Mouse (Mus musculus): ENCODE data around the gene Dnajb3.
"Not testable (repeated sequence)": the region's sequence is repeated elsewhere in the genome, so short reads cannot be mapped to it uniquely, and the experiment has no call there.

Gene Dnajb3

GRCm38 (mm10) chr1:88213766-88214461 is 8.3 kb upstream of the Dnajb3 start:
- DNase-seq: no peak

DNA sequence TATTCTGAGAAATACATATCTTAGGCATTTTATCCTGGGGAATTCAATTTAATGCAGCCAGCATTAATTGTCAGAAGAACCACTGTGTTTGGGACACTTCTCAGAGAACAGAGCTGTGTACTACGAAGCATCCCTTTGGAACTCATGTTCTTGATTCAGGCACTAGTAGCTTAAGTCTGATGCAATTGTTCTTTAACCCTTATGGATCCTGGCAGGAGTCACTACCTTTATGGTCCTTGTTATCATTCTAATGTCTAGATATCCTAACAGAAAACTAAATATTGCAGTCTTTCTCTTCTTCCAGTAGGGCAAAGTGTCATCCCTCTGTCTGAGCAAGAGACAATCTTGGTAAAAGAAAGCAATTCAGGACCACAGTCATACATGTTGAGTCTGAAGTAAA is 7.5 kb upstream of the Dnajb3 start:
- no peak for DNase-seq

DNA sequence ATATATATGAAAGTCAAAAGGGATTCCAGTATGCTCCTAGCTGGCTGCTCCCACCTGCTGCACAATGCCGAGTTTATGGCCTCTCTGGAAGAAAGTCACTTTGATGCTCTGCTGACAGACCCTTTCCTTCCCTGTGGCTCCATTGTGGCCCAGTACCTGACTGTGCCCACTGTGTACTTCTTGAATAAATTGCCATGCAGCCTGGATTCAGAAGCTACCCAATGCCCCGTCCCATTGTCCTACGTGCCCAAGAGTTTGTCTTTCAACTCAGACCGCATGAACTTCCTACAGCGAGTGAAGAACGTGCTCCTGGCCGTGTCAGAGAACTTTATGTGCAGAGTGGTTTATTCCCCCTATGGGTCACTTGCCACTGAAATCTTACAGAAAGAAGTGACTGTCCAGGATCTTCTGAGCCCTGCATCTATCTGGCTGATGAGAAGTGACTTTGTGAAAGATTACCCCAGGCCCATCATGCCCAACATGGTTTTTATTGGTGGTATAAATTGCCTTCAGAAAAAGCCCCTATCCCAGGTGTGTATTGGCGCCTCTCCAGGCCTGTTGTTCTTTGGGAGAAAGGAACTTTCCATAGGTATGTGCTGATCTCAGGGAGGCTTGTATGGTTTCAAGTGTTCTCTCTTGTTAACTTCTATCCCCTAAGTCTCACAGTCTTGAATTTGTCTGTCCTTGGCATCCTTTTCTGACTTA is 6.9 kb upstream of the Dnajb3 start:
- DNase-seq: no peak

DNA sequence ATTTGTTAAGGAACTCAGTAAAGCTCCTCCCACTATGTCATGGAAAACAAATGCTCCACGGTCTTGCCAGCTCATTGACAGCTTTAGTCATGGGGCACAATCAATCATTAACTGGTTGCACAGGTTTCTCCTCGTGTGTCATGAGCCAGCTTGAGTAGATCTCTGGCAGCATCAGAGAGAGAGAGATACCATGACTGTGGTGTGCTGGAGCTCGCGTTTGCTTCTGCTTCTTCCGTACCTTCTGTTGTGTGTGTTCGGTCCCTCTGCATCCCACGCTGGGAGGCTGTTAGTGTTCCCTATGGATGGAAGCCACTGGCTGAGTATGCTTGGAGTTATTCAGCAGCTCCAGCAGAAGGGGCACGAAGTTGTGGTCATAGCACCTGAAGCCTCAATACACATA is 6.2 kb upstream of the Dnajb3 start, which contains the start of gene Ugt1a1:
Gene Ugt1a1, plus strand, starts transcription at position 148 of the 400 bp plus-strand sequence.
- no peak for DNase-seq

DNA sequence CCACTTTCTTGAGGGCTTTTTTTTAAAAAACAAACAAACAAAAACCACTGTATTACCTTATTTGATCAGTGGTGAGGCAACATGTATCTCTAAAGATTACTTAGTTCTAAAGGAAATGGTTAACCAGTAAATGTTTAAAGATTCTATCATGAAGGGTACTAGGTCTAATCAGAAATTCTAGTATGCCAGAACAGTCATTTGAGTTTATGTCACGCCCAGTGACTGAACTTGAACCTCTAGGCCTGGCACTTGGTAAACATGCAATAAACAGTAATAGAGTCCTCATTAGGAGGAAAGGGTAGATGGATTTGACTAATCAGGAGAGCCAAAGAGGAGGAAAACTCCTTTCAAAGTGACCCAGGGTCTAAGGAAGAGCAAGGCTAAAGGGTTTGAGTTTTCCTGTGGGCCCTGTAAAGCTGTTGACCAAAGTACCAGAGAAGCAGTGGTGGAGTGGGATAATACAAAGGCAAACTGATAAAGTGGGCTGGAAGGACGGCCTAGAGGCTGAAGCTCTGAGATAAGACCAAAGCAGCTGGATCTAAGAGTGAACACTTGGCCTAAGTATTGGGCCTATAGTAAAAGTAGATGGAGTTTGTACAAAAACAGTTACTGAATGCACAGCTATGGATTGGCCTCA is 1.4 kb upstream of the Dnajb3 start:
- DNase-seq: no peak

DNA sequence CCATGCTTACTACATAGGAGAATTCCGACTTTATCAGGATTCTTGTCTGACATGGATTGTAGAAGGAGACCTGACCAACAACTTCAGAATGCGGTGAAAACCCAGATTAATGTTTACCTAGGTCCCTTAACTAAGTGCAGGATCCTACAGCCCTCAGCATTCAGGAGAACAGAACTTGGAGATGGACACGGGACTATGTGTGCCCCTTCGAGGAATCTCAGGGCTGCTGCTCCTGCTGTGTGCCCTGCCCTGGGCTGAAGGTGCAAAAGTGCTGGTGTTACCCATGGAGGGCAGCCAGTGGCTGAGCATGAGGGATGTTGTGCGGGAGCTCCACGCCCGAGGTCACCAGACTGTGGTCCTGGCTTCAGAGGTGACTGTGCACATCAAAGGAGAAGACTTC is 5.1 kb downstream of the Dnajb3 start, which contains the start of gene Ugt1a2:
Gene Ugt1a2, plus strand, starts transcription at position 146 of the 400 bp plus-strand sequence.
- DNase-seq: no peak

DNA sequence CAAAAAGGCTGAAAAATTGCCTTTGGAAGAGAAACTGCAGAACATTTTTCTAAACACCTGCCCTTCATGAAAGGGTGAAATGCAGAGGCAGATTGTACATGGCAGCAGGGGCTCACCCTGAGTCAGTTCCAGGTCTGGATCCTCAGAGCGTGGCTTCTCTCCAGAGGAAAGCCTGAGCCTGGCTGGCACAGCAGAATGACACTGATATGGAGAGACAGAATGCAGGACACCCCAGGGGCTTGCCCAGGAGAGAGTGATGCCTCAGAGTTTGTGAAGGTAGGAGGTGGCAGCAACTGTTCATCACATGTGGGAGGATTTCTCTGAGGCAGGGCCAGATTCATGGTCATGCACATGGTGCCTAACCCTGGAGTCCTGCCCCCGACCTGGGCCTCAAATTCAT is 5.6 kb downstream of the Dnajb3 start:
- DNase-seq: no peak

DNA sequence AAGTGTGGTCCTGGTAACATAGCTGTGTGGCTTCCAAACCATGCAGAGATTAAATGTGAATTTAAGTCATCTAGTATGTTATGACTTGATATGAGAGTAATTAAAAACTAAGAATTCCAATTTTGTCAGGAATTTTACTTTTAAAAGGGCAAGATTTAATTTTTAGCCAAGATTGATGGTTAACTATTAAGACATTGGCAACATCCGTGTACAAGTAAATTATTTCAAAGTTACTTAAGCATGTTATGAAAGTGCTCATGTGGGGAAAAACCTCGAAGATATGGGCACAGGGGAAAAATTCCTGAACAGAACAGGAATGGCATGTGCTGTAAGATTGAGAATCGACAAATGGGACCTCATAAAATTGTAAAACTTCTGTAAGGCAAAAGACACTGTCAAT is 8.1 kb downstream of the Dnajb3 start:
- no peak for DNase-seq

DNA sequence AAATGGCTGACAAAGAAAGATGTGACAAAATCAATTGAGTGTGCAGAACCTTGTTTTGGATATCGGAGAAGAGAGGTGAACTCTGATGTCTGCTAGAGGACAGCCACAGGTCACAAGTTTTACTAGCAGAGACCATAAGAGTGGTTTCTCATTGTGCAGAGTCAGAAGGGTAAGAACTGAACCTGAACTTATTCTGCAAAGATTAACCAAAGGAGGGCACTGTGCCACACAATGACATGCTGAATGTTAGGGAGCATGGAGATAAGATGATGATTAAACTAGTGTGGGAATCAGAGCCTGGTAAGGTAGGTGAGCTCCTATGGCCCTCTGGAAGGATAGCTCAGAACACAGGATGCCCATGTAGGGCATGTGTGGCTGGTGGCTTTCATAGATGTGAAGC is 9.9 kb downstream of the Dnajb3 start:
- DNase-seq: no peak

DNA sequence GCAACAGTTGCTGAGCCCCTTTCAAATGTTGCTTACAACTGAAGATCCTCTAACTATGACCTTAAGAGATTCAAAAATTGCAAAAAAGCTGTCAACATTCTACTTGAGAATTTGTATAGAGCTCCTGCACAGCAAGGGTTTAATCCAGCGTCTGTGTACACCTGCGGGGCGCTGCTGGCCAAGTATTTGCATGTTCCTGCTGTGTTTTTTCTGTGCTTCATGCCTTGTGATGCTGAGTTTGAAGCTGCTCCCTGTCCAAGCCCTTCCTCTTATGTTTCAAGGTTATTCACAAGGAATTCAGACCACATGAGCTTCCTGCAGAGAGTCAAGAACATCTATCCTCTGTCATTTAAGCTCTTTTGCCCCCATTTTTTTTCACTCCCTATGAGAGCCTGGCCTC is 13.4 kb downstream of the Dnajb3 start:
- no peak for DNase-seq

DNA sequence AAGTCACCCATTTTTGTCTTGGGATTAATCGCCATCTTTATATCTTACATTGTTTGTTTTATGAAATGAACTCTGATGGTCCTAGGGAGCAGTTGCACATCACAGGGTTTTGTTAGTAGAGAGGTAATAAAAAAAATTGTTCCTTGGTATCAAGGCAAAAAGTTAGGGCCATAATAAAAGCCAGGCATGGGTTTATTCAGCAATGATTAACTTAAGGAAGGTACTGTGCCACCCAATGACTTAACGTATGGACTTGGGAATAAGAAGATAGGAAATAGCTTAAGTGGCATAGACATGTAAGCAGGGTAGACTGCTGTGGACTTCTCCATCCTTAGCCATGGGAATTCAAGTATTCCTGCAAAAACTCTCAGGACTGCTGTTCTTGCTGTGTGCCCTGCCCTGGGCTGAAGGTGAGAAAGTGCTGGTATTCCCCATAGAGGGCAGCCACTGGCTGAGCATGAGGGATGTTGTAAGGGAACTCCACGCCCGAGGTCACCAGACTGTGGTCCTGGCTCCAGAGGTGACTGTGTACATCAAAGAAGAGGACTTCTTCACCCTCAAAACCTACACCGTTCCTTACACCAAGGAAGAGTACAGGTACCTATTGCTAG is 19.2 kb downstream of the Dnajb3 start:
- no peak for DNase-seq

GRCm38 (mm10) chr1:88179657-88180056 is 25.9 kb downstream of the Dnajb3 start:
- no peak for DNase-seq

- DNase-seq: not testable (repeated sequence)
Observed at GRCm38 (mm10) chr1:88172190-88172589, 33.4 kb downstream of the Dnajb3 start.

DNA sequence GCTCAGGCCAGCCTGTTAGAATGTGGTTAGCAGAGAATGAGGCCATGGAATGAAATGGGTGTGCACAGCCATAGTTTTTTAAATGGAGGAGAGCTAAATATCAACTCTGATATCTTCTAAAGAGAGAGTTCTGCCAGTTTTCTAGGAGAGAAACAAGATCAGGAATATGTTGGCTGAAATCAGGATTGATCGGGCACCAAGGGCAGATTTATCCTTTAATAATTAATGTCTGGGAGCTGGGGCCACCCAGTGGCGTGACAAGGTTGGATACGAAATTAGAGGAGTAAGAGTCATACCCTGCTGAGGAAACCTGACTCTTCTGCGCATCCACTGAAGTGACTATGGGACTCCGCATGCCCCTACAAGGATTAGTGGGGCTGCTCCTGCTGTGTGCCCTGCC is 39.9 kb downstream of the Dnajb3 start, which contains the start of gene Ugt1a5:
Gene Ugt1a5, plus strand, starts transcription at position 302 of the 400 bp plus-strand sequence.
- no peak for DNase-seq

DNA sequence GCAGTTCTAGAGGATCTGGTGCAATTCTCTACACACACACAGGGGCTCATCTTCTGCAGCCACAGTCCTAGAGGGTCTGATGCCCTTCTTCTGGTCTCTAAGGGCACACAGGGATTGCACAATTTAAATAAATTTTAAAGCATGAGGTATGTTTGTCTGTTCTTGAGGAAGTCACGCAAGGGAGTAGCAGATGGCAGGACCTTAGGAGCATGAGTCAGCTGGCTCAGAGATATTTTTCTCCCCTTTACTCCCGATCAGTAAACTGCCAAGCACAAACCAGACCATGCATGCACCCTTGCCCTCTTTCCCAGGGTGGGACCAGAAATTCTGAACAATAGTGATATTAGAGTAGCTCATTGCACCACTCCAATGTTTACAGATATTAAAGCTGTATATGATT is 47.2 kb downstream of the Dnajb3 start:
- no peak for DNase-seq
